Mouse (Mus musculus): ENCODE data around the gene Ccnt2. TPM values are rescaled to one million over a fixed set of nuclear protein-coding genes. Genes with fewer than 3 reads are reported as not detected.
"Not testable (repeated sequence)": the region's sequence is repeated elsewhere in the genome, so short reads cannot be mapped to it uniquely, and the experiment has no call there.

The Ccnt2 gene
- 45.0 and 46.4 TPM in 2 replicates for polyA plus RNA-seq (2012; ENCODE audit: insufficient read depth, insufficient read length, missing spikeins)

DNA sequence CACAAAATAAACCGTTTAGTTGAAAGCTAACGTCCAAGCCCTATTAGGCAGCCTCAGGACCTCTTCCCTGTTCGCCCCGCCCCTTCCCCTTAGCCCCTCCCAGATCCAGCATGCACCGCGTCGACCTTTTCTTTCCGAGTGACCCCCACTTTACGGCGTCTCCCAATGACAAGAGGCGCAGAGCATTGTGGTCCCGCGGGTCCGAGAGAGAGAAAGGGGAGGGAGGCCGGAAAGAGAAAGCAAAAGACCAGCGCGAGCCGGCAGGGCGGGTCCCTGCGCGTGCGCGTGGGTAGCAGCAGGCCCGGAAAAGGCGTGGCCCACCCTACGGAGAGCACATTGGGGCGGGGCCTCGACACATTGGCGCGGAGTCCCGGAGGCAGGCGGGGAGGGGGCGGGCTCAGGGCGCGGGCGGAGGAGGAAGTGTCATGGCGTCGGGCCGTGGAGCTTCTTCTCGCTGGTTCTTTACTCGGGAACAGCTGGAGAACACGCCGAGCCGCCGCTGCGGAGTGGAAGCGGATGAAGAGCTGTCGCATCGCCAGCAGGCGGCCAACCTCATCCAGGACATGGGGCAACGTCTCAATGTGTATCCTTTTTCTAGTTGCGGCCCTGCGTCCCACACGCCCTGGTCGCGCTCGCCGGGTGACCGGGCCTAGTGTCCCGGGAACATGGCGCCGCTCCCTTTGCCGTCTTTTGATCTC is at the start of gene Ccnt2:
Gene Ccnt2 (plus strand): TSS at position 362 of the 698 bp plus-strand sequence.
- peak within 1 kb of the TSS; percentile 94 for H3K27ac ChIP-seq (ENCODE audit: insufficient read depth, low read depth, low read length)
- H3K4me1 ChIP-seq (ENCODE audit: control insufficient read depth, insufficient read depth, low read length) = peaks cover 10% of the 10 kb centered on the region
- peak within 1 kb of the TSS; percentile 99 for H3K4me3 ChIP-seq (ENCODE audit: insufficient read depth, low read length)
- no peak for TF ChIP-seq CTCF (IDR thresholded peaks at IDR 0.05; ENCODE audit: low read depth, low read length)

DNA sequence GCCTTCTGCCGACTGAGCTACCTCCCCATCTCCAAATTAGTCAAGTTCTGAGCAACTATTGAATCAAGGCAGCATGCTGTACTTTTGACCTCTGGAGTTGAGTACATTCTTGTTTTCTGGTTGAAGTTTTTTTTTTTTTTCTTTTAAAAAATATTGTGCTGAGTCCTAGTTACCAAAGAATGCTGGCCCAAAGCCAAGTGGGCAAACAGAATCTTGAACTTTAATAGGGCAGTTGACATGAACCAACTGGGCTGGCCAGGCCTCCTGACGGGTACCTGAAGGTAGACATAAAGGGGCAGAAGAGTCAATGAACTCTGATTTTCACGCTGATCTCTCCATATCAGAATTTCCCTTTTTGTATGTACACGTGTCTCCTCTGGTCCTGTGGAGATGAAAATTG is 44.9 kb upstream of the Ccnt2 start, which contains the start of gene Acmsd:
Gene Acmsd (plus strand): TSS at position 318 of the 400 bp plus-strand sequence.
- Histone ChIP-seq H3K4me1 (ENCODE audit: control insufficient read depth, insufficient read depth, low read length) (no peaks in the 10 kb centered on the region), H3K4me3 (ENCODE audit: insufficient read depth, low read length) (no peak within 1 kb of the TSS), H3K27ac (ENCODE audit: insufficient read depth, low read depth, low read length) (no peak within 1 kb of the TSS)
- TF ChIP-seq CTCF (IDR thresholded peaks at IDR 0.05; ENCODE audit: low read depth, low read length) = no peak
- no peak for TF ChIP-seq POLR2A (IDR thresholded peaks at IDR 0.05; ENCODE audit: borderline replicate concordance, low read depth, low read length)

DNA sequence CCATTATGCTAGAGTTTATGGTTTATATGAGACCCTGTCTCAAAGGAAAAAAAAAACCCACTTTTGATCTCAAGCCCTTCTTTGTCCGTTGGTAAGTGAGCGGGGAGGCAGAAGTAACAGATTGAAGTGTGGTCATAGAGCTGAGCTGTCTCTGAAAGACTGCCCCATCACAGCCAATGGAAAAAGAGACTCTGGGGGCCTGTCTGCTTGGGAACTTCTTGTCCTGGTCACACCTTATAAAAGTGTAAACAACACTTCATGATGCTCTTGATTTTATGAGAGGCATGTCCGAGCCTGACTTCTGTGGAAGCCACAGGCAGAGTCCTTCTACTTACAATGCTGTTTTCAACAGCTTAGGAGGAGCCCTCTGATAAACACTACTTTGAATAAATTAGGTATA is 42.9 kb upstream of the Ccnt2 start:
- Histone ChIP-seq H3K27ac (ENCODE audit: insufficient read depth, low read depth, low read length) (no peak overlapping the region), H3K4me3 (ENCODE audit: insufficient read depth, low read length) (no peak overlapping the region), H3K4me1 (ENCODE audit: control insufficient read depth, insufficient read depth, low read length) (no peaks in the 10 kb centered on the region)
- TF ChIP-seq POLR2A (IDR thresholded peaks at IDR 0.05; ENCODE audit: borderline replicate concordance, low read depth, low read length) = no peak
- no peak for TF ChIP-seq CTCF (IDR thresholded peaks at IDR 0.05; ENCODE audit: low read depth, low read length)

GRCm38 (mm10) chr1:127732435-127732834 is 41.5 kb upstream of the Ccnt2 start:
- TF ChIP-seq CTCF (IDR thresholded peaks at IDR 0.05; ENCODE audit: low read depth, low read length) (no peak), POLR2A (IDR thresholded peaks at IDR 0.05; ENCODE audit: borderline replicate concordance, low read depth, low read length) (no peak)
- no peak overlapping the region for H3K4me3 ChIP-seq (ENCODE audit: insufficient read depth, low read length)
- H3K27ac ChIP-seq (ENCODE audit: insufficient read depth, low read depth, low read length) = no peak overlapping the region

DNA sequence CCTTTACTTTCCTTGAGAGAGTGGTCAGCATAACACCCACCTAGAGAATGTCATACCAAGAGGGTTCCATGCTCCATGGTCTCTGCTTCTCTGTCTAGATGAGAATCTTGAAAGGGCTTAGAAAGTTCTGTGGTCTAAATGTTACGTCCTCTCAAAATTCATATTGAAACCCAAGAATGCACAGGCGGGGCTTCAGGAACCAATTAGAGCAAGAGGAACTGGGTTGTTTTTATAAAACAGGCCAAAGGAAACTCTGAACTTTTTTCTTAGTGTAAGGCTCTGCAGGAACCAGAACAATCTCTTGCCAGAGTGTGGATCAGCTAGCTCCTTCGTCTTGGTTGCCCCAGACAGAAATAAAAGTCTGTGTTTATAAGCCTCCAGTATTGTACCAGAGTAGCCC is 41.1 kb upstream of the Ccnt2 start:
- H3K27ac ChIP-seq (ENCODE audit: insufficient read depth, low read depth, low read length) = no peak overlapping the region

More at GRCm38 (mm10) chr1:127732435-127732834, 41.5 kb upstream of the Ccnt2 start:
- H3K4me1 ChIP-seq (ENCODE audit: control insufficient read depth, insufficient read depth, low read length) = no peaks in the 10 kb centered on the region

DNA sequence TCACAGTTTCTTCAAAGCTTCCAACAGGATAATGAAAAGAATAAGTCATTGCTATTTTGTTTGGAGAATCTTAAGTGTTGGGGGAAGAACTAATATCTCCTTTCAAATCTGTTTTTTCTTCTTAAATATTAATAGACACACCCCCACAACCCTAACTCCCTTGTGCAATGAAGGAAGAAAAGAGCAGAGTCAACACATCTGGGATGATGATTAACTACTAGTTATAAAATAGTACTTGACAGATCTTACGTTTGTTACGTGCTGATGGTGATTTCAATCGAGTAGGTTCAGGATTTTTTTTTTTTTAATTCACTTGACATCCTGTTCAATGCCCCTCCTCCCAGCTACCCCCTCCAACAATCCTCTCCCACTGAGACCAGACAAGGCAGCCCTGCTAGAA is 38.6 kb upstream of the Ccnt2 start:
- Histone ChIP-seq H3K27ac (ENCODE audit: insufficient read depth, low read depth, low read length) (no peak overlapping the region), H3K4me3 (ENCODE audit: insufficient read depth, low read length) (no peak overlapping the region), H3K4me1 (ENCODE audit: control insufficient read depth, insufficient read depth, low read length) (no peaks in the 10 kb centered on the region)
- TF ChIP-seq CTCF (IDR thresholded peaks at IDR 0.05; ENCODE audit: low read depth, low read length) = no peak
- no peak for TF ChIP-seq POLR2A (IDR thresholded peaks at IDR 0.05; ENCODE audit: borderline replicate concordance, low read depth, low read length)

More for the DNA sequence above, 41.1 kb upstream of the Ccnt2 start:
- Histone ChIP-seq H3K4me1 (ENCODE audit: control insufficient read depth, insufficient read depth, low read length) (no peaks in the 10 kb centered on the region), H3K4me3 (ENCODE audit: insufficient read depth, low read length) (no peak overlapping the region)
- no peak for TF ChIP-seq POLR2A (IDR thresholded peaks at IDR 0.05; ENCODE audit: borderline replicate concordance, low read depth, low read length)
- no peak for TF ChIP-seq CTCF (IDR thresholded peaks at IDR 0.05; ENCODE audit: low read depth, low read length)

- H3K27ac ChIP-seq (ENCODE audit: insufficient read depth, low read depth, low read length) = no peak overlapping the region
- TF ChIP-seq POLR2A (IDR thresholded peaks at IDR 0.05; ENCODE audit: borderline replicate concordance, low read depth, low read length) (no peak), CTCF (IDR thresholded peaks at IDR 0.05; ENCODE audit: low read depth, low read length) (no peak)
- H3K4me3 ChIP-seq (ENCODE audit: insufficient read depth, low read length) = no peak overlapping the region
- no peaks in the 10 kb centered on the region for H3K4me1 ChIP-seq (ENCODE audit: control insufficient read depth, insufficient read depth, low read length)
Observed at GRCm38 (mm10) chr1:127750401-127751102, 23.4 kb upstream of the Ccnt2 start.

DNA sequence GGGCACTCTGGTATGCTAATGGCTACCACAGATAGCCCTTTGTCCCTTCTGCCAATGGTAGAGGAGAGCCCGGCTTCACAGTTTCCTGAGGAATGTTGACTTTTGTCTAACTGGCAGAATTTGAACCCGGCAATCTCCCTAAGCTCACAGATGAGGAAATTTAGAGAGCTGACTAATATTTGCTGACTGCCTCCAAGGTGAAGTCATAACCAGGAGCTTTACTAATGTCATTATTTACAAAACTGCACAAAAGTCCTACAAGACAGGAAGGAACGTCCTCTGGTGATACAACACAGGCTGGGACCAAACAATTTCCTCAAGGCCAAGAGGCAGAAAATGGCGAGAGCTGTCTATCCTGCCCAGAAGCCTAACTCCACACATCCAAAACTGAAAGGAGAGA is 18.2 kb upstream of the Ccnt2 start:
- Histone ChIP-seq H3K4me3 (ENCODE audit: insufficient read depth, low read length) (no peak overlapping the region), H3K4me1 (ENCODE audit: control insufficient read depth, insufficient read depth, low read length) (no peaks in the 10 kb centered on the region), H3K27ac (ENCODE audit: insufficient read depth, low read depth, low read length) (no peak overlapping the region)
- TF ChIP-seq POLR2A (IDR thresholded peaks at IDR 0.05; ENCODE audit: borderline replicate concordance, low read depth, low read length) = no peak
- TF ChIP-seq CTCF (IDR thresholded peaks at IDR 0.05; ENCODE audit: low read depth, low read length) = no peak

DNA sequence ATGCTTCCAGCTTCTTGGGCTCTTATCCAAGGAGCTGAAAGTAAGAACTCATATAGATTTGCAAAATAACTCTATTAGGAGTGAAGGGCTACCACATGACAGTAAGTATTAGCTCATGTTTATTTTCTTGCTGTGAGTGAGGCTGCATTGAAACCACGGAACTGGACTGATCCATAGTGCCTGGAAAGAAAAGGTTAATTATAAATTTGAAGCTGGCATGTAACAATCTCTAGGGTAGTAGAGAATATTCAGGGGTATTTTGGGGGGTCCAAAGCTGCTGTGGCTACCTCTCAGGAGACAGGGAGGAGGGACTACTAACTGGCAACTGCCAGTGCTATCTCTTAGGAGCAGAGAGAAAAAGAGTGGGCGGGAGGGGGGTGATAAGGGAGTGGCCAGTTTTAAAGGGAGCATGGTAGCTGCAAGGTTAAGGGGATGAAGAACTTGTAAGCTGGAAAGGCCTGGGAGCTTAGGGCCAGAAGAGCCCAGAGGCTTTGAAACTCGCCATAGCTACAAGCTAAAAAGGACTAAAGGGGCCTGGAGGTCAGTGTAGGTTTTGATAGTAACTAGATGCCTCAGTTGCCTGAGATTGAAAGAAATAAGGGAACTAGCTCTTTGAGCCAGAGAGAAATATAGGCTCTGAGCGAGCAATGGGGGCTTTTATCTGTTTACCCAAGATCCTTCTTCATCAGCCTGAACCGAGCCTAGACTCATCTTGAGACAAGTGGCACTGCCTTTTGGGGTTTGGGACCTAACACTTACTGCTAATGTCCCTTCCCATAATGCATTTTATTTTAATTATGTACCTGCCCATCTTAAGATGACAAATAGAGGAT is 17.4 kb upstream of the Ccnt2 start:
- TF ChIP-seq POLR2A (IDR thresholded peaks at IDR 0.05; ENCODE audit: borderline replicate concordance, low read depth, low read length) (no peak), CTCF (IDR thresholded peaks at IDR 0.05; ENCODE audit: low read depth, low read length) (no peak)
- H3K4me1 ChIP-seq (ENCODE audit: control insufficient read depth, insufficient read depth, low read length) = no peaks in the 10 kb centered on the region
- H3K27ac ChIP-seq (ENCODE audit: insufficient read depth, low read depth, low read length) = no peak overlapping the region
- H3K4me3 ChIP-seq (ENCODE audit: insufficient read depth, low read length) = no peak overlapping the region

GRCm38 (mm10) chr1:127757164-127757545 is 16.8 kb upstream of the Ccnt2 start:
- H3K4me3 ChIP-seq (ENCODE audit: insufficient read depth, low read length); H3K27ac ChIP-seq (ENCODE audit: insufficient read depth, low read depth, low read length); H3K4me1 ChIP-seq (ENCODE audit: control insufficient read depth, insufficient read depth, low read length): not testable (repeated sequence)

Data from bone marrow macrophage, adult 2 months (primary cell).